ENCODE assay signal across 8 mouse cellular contexts in genomic region chr10:75364214-75364690, GRCm38 (mm10). TPM values are rescaled to one million over a fixed set of nuclear protein-coding genes. Genes with fewer than 3 reads are reported as not detected.
DNase-seq lines count a peak whose midpoint lies in the region; ATAC-seq and TF ChIP-seq lines count a peak whose summit lies in the region.
"Not testable (repeated sequence)": the region's sequence is repeated elsewhere in the genome, so short reads cannot be mapped to it uniquely, and the experiment has no call there.

No protein-coding gene starts in this region.

- TF ChIP-seq CTCF in midbrain, postnatal 0 days (IDR thresholded peaks at IDR 0.05), result not testable (repeated sequence)

- peaks cover 15% of the 10 kb centered on the region; the same call in 1 of the 2 replicates for H3K4me1 ChIP-seq in kidney, embryonic 16.5 days (ENCODE audit: insufficient read depth, low read length)
- not testable (repeated sequence) for H3K4me1 ChIP-seq in liver, embryonic 12.5 days; midbrain, postnatal 0 days (ENCODE audit: insufficient read depth, low read length)

- H3K27ac ChIP-seq in kidney, embryonic 16.5 days (ENCODE audit: low read length), result peak overlapping the region; percentile 85
- H3K27ac ChIP-seq in liver, embryonic 12.5 days, result 0 out of 2 replicates have a peak overlapping the region, but pooled peaks have one; percentile 25
- H3K27ac ChIP-seq in midbrain, postnatal 0 days (ENCODE audit: low read depth, low read length), result not testable (repeated sequence)

- not testable (repeated sequence) for H3K4me3 ChIP-seq in kidney, embryonic 16.5 days (ENCODE audit: low read length); liver, embryonic 12.5 days; midbrain, postnatal 0 days (ENCODE audit: low read depth, low read length)

- not testable (repeated sequence) for H3K27me3 ChIP-seq in kidney, embryonic 16.5 days (ENCODE audit: insufficient read depth, low read length); liver, embryonic 12.5 days (replicated peaks); midbrain, postnatal 0 days (ENCODE audit: insufficient read depth, low read length)

- not testable (repeated sequence) for H3K4me2 ChIP-seq in kidney, embryonic 16.5 days (replicated peaks; ENCODE audit: low read depth, low read length); liver, embryonic 12.5 days; midbrain, postnatal 0 days (ENCODE audit: low read depth, low read length, poor library complexity, severe bottlenecking)

- peak; percentile 28 for DNase-seq in ZHBTc4 (ENCODE audit: low read depth, low spot score)
- DNase-seq in cerebellum, postnatal 14 days, result peak; percentile 76 to 85
- peak; percentile 56 to 58 for DNase-seq in heart, postnatal 14 days
- peak; percentile 71 for DNase-seq in midbrain, postnatal 0 days (ENCODE audit: low spot score)
- peak; percentile 54 for DNase-seq in testis, postnatal 14 days (ENCODE audit: low spot score)

- H3K9me3 ChIP-seq in kidney, embryonic 16.5 days (ENCODE audit: low read length); liver, embryonic 12.5 days (replicated peaks); midbrain, postnatal 0 days (ENCODE audit: low read length): not testable (repeated sequence)

- peak; percentile 64; the same call in 1 of the 2 replicates for ATAC-seq in frontal cortex, adult (ENCODE audit: low TSS enrichment)
- peak; percentile 91 for ATAC-seq in kidney, embryonic 16.5 days (ENCODE audit: low FRiP score, low TSS enrichment)
- not testable (repeated sequence) for ATAC-seq in liver, embryonic 12.5 days
- peak; percentile 49 for ATAC-seq in midbrain, postnatal 0 days (ENCODE audit: low FRiP score)

- not testable (repeated sequence) for H3K9ac ChIP-seq in kidney, embryonic 16.5 days (replicated peaks; ENCODE audit: low read length); liver, embryonic 12.5 days; midbrain, postnatal 0 days (replicated peaks; ENCODE audit: low read length, poor library complexity, severe bottlenecking)

- intact Hi-C loops in heart, postnatal 14 days (cut with DNase I), result not testable (repeated sequence)

- 21% methylated on average over 1 of the region's 1 CpGs for WGBS in kidney, embryonic 16.5 days
- 17% methylated on average over 1 of the region's 1 CpGs for WGBS in liver, embryonic 12.5 days (ENCODE audit: insufficient replicate concordance)
- 3% methylated on average over 1 of the region's 1 CpGs for WGBS in midbrain, postnatal 0 days

- not testable (repeated sequence) for H3K36me3 ChIP-seq in kidney, embryonic 16.5 days (ENCODE audit: insufficient read depth, low read length); liver, embryonic 12.5 days; midbrain, postnatal 0 days (ENCODE audit: insufficient read depth, low read length)

RNA-seq across cellular contexts. Expression of gene Upb1, which starts 36.7 kb away (rescaled TPM):
- under 1 TPM; 0.22 to 0.34 TPM for total RNA-seq in heart, postnatal 14 days (2021)
- 3.1 and 3.3 TPM in 2 replicates for polyA plus RNA-seq in kidney, embryonic 16.5 days (2015; fragmentation: Nextera tagmentation; extraction: Ambion mirVana)
- polyA plus RNA-seq in liver, embryonic 12.5 days (2016; fragmentation: Nextera tagmentation; extraction: Ambion mirVana), result 7.4 and 7.8 TPM in 2 replicates
- 0.52 TPM in 1 of 2 replicates, not detected in the other for total RNA-seq in midbrain, postnatal 0 days (2014; rRNA removed)
- 0.44 and 0.72 TPM in 2 replicates for polyA plus RNA-seq in midbrain, postnatal 0 days (2015; fragmentation: Nextera tagmentation; extraction: Ambion mirVana)

RNA-seq across cellular contexts. Expression of gene Adora2a, which starts 47.6 kb away (rescaled TPM):
- 10 to 100 TPM; 13.2 to 15.2 TPM for total RNA-seq in heart, postnatal 14 days (2021)
- 6.4 and 6.5 TPM in 2 replicates for polyA plus RNA-seq in kidney, embryonic 16.5 days (2015; fragmentation: Nextera tagmentation; extraction: Ambion mirVana)
- 2.3 and 3.1 TPM in 2 replicates for polyA plus RNA-seq in liver, embryonic 12.5 days (2016; fragmentation: Nextera tagmentation; extraction: Ambion mirVana)
- total RNA-seq in midbrain, postnatal 0 days (2014; rRNA removed), result 4.3 and 11.7 TPM in 2 replicates
- polyA plus RNA-seq in midbrain, postnatal 0 days (2015; fragmentation: Nextera tagmentation; extraction: Ambion mirVana), result 1.7 and 1.9 TPM in 2 replicates

Comparison
In these comparisons a context has a peak if more than half of its experiments do, and no peak if none do; other contexts are left out.
1. DNase-seq: peak in every context shown above with its lines; median percentile 80 in cerebellum, postnatal 14 days; 71 in midbrain, postnatal 0 days; 57 in heart, postnatal 14 days; 54 in testis, postnatal 14 days; 28 in ZHBTc4.